Mouse (Mus musculus) intestine, embryonic 15.5 days (tissue): ENCODE measurements around the gene Tet2. TPM values are rescaled to one million over a fixed set of nuclear protein-coding genes. Genes with fewer than 3 reads are reported as not detected.

Experiments used
- polyA plus RNA-seq: library from polyadenylated mRNA; unstranded; fragments of >200 nt; fragmentation: Nextera tagmentation; extraction: Ambion mirVana; gene quantifications from 2 replicates; pipeline ENCODE4 v1.2.1, GENCODE M21; 2015

The Tet2 gene
- polyA plus RNA-seq, 1 experiment from 2014 or later: 13.6 TPM

Other genes with a start within 250 kb of the Tet2 start
- gene Ppa2, start 235.0 kb downstream of the Tet2 start, polyA plus RNA-seq: 132 and 135 TPM in 2 replicates